In the genomic region with DNA sequence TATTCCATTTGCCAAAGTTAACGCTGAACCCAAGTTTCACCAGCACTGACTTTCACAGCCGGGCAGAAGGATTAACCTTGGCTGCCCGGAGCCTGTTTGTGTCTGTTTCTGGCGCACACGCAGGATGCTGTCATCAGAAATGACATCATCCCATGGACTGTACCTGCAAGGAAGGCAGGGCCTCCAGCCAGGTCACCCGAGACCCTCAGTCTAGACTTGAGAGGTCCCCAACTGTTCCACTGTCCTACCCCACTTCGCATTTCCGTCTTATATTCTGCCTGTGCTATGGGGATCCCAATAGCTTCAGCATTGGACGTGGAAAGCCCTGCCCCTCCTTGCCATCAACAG, we compare ENCODE assay signal across 9 mouse cellular contexts. TPM values are rescaled to one million over a fixed set of nuclear protein-coding genes. Genes with fewer than 3 reads are reported as not detected.
DNase-seq lines count a peak whose midpoint lies in the region; ATAC-seq lines count a peak whose summit lies in the region.
"Had no signal": no experiment of that assay in that cellular context is flagged by ENCODE, and none has a peak within 500 bp of the region (broad histone marks: within the 10 kb centered on the region; RNA-seq: fewer than 3 reads in every experiment).

No protein-coding gene starts in this region.

- DNase-seq in kidney, postnatal 25 days = no peak
- DNase-seq in embryonic facial prominence, embryonic 14.5 days (ENCODE audit: low spot score) = no peak
- no peak for DNase-seq in limb, embryonic 11.5 days (ENCODE audit: low spot score)
- DNase-seq in gastrocnemius, postnatal 10 days = no peak

- no peaks in the 10 kb centered on the region for H3K36me3 ChIP-seq in kidney, embryonic 14.5 days (ENCODE audit: control insufficient read depth, insufficient read depth, low read length)
- H3K36me3 ChIP-seq in embryonic facial prominence, embryonic 14.5 days (ENCODE audit: control insufficient read depth, insufficient read depth, low read length) = no peaks in the 10 kb centered on the region
- H3K36me3 ChIP-seq in limb, embryonic 11.5 days (ENCODE audit: control insufficient read depth, insufficient read depth, low read length) = no peaks in the 10 kb centered on the region

- peak overlapping the region; percentile 1; the same call in 1 of the 2 replicates for H3K4me3 ChIP-seq in kidney, embryonic 14.5 days (ENCODE audit: low read length)
- H3K4me3 ChIP-seq in brown adipose tissue, adult 24 weeks (ENCODE audit: insufficient read depth, low read depth, low read length) = peak overlapping the region; percentile 17
- peak overlapping the region; percentile 32 for H3K4me3 ChIP-seq in embryonic facial prominence, embryonic 14.5 days (ENCODE audit: low read depth, low read length)
- peak overlapping the region; percentile 5; the same call in 1 of the 2 replicates for H3K4me3 ChIP-seq in limb, embryonic 11.5 days (ENCODE audit: low read depth, low read length)

- no peaks in the 10 kb centered on the region for H3K27me3 ChIP-seq in kidney, embryonic 14.5 days (ENCODE audit: control insufficient read depth, insufficient read depth, low read length)
- H3K27me3 ChIP-seq in embryonic facial prominence, embryonic 14.5 days (replicated peaks; ENCODE audit: control insufficient read depth, insufficient read depth, low read length) = no peaks in the 10 kb centered on the region
- H3K27me3 ChIP-seq in limb, embryonic 11.5 days (ENCODE audit: control insufficient read depth, insufficient read depth, low read length) = no peaks in the 10 kb centered on the region

- no peak overlapping the region for H3K27ac ChIP-seq in kidney, embryonic 14.5 days (ENCODE audit: low read depth, low read length)
- H3K27ac ChIP-seq in brown adipose tissue, adult 24 weeks (replicated peaks; ENCODE audit: low read depth, low read length) = peak overlapping the region; percentile 34; the same call in 1 of the 2 replicates
- peak overlapping the region; percentile 85 for H3K27ac ChIP-seq in embryonic facial prominence, embryonic 14.5 days (replicated peaks; ENCODE audit: low read depth, low read length)
- 0 out of 2 replicates have a peak overlapping the region, but pooled peaks have one; percentile 0 for H3K27ac ChIP-seq in limb, embryonic 11.5 days (replicated peaks; ENCODE audit: low read depth, low read length)

- no peak overlapping the region for H3K9ac ChIP-seq in kidney, embryonic 14.5 days (ENCODE audit: low read depth, low read length)
- H3K9ac ChIP-seq in embryonic facial prominence, embryonic 14.5 days (ENCODE audit: low read depth, low read length) = peak overlapping the region; percentile 56
- no peak overlapping the region for H3K9ac ChIP-seq in limb, embryonic 11.5 days (ENCODE audit: low read length)

- no peak overlapping the region for H3K4me2 ChIP-seq in kidney, embryonic 14.5 days (replicated peaks; ENCODE audit: low read depth, low read length)
- peak overlapping the region; percentile 51 for H3K4me2 ChIP-seq in embryonic facial prominence, embryonic 14.5 days (ENCODE audit: low read depth, low read length)
- H3K4me2 ChIP-seq in limb, embryonic 11.5 days (ENCODE audit: low read depth, severe bottlenecking) = peak overlapping the region; percentile 29

- no peaks in the 10 kb centered on the region for H3K9me3 ChIP-seq in kidney, embryonic 14.5 days (ENCODE audit: control insufficient read depth, low read length)
- no peaks in the 10 kb centered on the region for H3K9me3 ChIP-seq in embryonic facial prominence, embryonic 14.5 days (ENCODE audit: control insufficient read depth, low read length)
- H3K9me3 ChIP-seq in limb, embryonic 11.5 days (ENCODE audit: control insufficient read depth, low read length) = no peaks in the 10 kb centered on the region

- 84% methylated on average over 9 of the region's 9 CpGs for WGBS in kidney, embryonic 14.5 days
- WGBS in embryonic facial prominence, embryonic 14.5 days = 50% methylated on average over 9 of the region's 9 CpGs
- WGBS in limb, embryonic 11.5 days = 60% methylated on average over 9 of the region's 9 CpGs

- no peak for ATAC-seq in kidney, embryonic 14.5 days (ENCODE audit: low FRiP score, low TSS enrichment)
- peak; percentile 12; the same call in 1 of the 2 replicates for ATAC-seq in embryonic facial prominence, embryonic 14.5 days (ENCODE audit: low read depth)
- ATAC-seq in limb, embryonic 11.5 days (ENCODE audit: insufficient number of reproducible peaks, low FRiP score, low TSS enrichment, low read depth) = peak; percentile 48; the same call in 1 of the 2 replicates
- no peak for ATAC-seq in megakaryocyte-erythroid progenitor cell, adult 5-6 weeks (replicated peaks; ENCODE audit: low FRiP score, low TSS enrichment, poor library complexity, severe bottlenecking)

- H3K4me1 ChIP-seq in kidney, embryonic 14.5 days (ENCODE audit: control insufficient read depth, insufficient read depth, low read length) = no peaks in the 10 kb centered on the region
- no peaks in the 10 kb centered on the region for H3K4me1 ChIP-seq in brown adipose tissue, adult 24 weeks (ENCODE audit: control insufficient read depth, insufficient read depth, insufficient read length, low read length)
- H3K4me1 ChIP-seq in embryonic facial prominence, embryonic 14.5 days (ENCODE audit: control insufficient read depth, insufficient read depth, low read length) = peaks cover 16% of the 10 kb centered on the region
- H3K4me1 ChIP-seq in limb, embryonic 11.5 days (ENCODE audit: control insufficient read depth, insufficient read depth, low read length) = peaks cover 33% of the 10 kb centered on the region

RNA-seq across cellular contexts. Expression of gene Il16, which starts 0.5 kb away (rescaled TPM):
- 1.6 and 2.5 TPM in 2 replicates for polyA plus RNA-seq in kidney, embryonic 14.5 days (2014; fragmentation: Nextera tagmentation; extraction: Ambion mirVana)
- 1.3 and 3.0 TPM in 2 replicates for polyA plus RNA-seq in brown adipose tissue, adult 24 weeks (2012; ENCODE audit: insufficient read depth, insufficient read length, missing spikeins)
- 6.0 and 7.2 TPM in 2 replicates for polyA plus RNA-seq in embryonic facial prominence, embryonic 14.5 days (2014; fragmentation: Nextera tagmentation; extraction: Ambion mirVana)
- 2.2 and 3.4 TPM in 2 replicates for polyA plus RNA-seq in limb, embryonic 11.5 days (2014; fragmentation: Nextera tagmentation; extraction: Ambion mirVana)
- total RNA-seq in megakaryocyte-erythroid progenitor cell, adult 5-6 weeks (2014; fragmentation: Nextera tagmentation) = 11.0 and 12.1 TPM in 2 replicates
- total RNA-seq in megakaryocyte-erythroid progenitor cell, adult 5-6 weeks (2017) = 11.0 and 12.9 TPM in 2 replicates
- 1 to 10 TPM; 7.9 to 8.5 TPM for total RNA-seq in gastrocnemius, postnatal 10 days (2021)

RNA-seq across cellular contexts. Expression of gene Cfap161, which starts 49.6 kb away (rescaled TPM):
- not detected in 2 replicates for polyA plus RNA-seq in kidney, embryonic 14.5 days (2014; fragmentation: Nextera tagmentation; extraction: Ambion mirVana)
- polyA plus RNA-seq in brown adipose tissue, adult 24 weeks (2012; ENCODE audit: insufficient read depth, insufficient read length, missing spikeins) = 1.1 and 1.4 TPM in 2 replicates
- 2.0 and 4.3 TPM in 2 replicates for polyA plus RNA-seq in embryonic facial prominence, embryonic 14.5 days (2014; fragmentation: Nextera tagmentation; extraction: Ambion mirVana)
- polyA plus RNA-seq in limb, embryonic 11.5 days (2014; fragmentation: Nextera tagmentation; extraction: Ambion mirVana) = 0.19 and 0.35 TPM in 2 replicates
- total RNA-seq in megakaryocyte-erythroid progenitor cell, adult 5-6 weeks (2014; fragmentation: Nextera tagmentation) = not detected in 2 replicates
- not detected in 2 replicates for total RNA-seq in megakaryocyte-erythroid progenitor cell, adult 5-6 weeks (2017)
- total RNA-seq in gastrocnemius, postnatal 10 days (2021) = not detected
- total RNA-seq: heart, postnatal 36 days; megakaryocyte, adult 5-6 weeks had no signal

Comparison
In these comparisons a context has a peak if more than half of its experiments do, and no peak if none do; other contexts are left out.
1. ATAC-seq: peak in embryonic facial prominence, embryonic 14.5 days (single experiment) and limb, embryonic 11.5 days (single experiment); none in kidney, embryonic 14.5 days (single experiment) and megakaryocyte-erythroid progenitor cell, adult 5-6 weeks (single experiment).
2. Peak in every context shown above with its lines, with median percentiles within 50 percentile points of each other: H3K4me3 ChIP-seq.